Mouse (Mus musculus): ENCODE measurements around the gene Gys1.

Gys1 gene

GRCm38 (mm10) chr7:45414740-45415224 is 19.9 kb upstream of the Gys1 start:
- DNase-seq (ENCODE audit: low read depth, low spot score) = no peak

GRCm38 (mm10) chr7:45415636-45416035 is 19.0 kb upstream of the Gys1 start:
- DNase-seq (ENCODE audit: low read depth, low spot score) = no peak

- DNase-seq (ENCODE audit: low read depth, low spot score) = no peak
These were observed 16.6 kb upstream of the Gys1 start for GRCm38 (mm10) chr7:45417962-45418492.

- DNase-seq (ENCODE audit: low read depth, low spot score) = no peak
These were observed 14.6 kb upstream of the Gys1 start for GRCm38 (mm10) chr7:45419859-45420614.

GRCm38 (mm10) chr7:45420615-45420919 is 14.1 kb upstream of the Gys1 start, which contains the start of gene Lhb:
Gene Lhb, plus strand, starts transcription at chr7:45420820.
- no peak for DNase-seq (ENCODE audit: low read depth, low spot score)

GRCm38 (mm10) chr7:45421194-45421593 is 13.4 kb upstream of the Gys1 start:
- DNase-seq (ENCODE audit: low read depth, low spot score) = no peak

GRCm38 (mm10) chr7:45426556-45426955 is 8.1 kb upstream of the Gys1 start:
- no peak for DNase-seq (ENCODE audit: low read depth, low spot score)

- DNase-seq (ENCODE audit: low read depth, low spot score) = no peak
These were observed 825 bp upstream of the Gys1 start for GRCm38 (mm10) chr7:45433835-45434202.

- no peak for DNase-seq (ENCODE audit: low read depth, low spot score)
These were observed 394 bp downstream of the Gys1 start for GRCm38 (mm10) chr7:45435038-45435437.

- no peak for DNase-seq (ENCODE audit: low read depth, low spot score)
These were observed 1.8 kb downstream of the Gys1 start for GRCm38 (mm10) chr7:45436444-45436843.

- DNase-seq (ENCODE audit: low read depth, low spot score) = no peak
These were observed 2.4 kb downstream of the Gys1 start for GRCm38 (mm10) chr7:45437046-45437445.

GRCm38 (mm10) chr7:45437521-45438276 is 3.1 kb downstream of the Gys1 start, which contains the start of gene Ruvbl2:
Gene Ruvbl2, minus strand, starts transcription at chr7:45438096.
- DNase-seq (ENCODE audit: low read depth, low spot score) = no peak

- DNase-seq (ENCODE audit: low read depth, low spot score) = no peak
These were observed 9.1 kb downstream of the Gys1 start for GRCm38 (mm10) chr7:45443526-45444420.

GRCm38 (mm10) chr7:45446589-45446988 is 11.9 kb downstream of the Gys1 start:
- no peak for DNase-seq (ENCODE audit: low read depth, low spot score)

GRCm38 (mm10) chr7:45447325-45447990 is 12.8 kb downstream of the Gys1 start:
- DNase-seq (ENCODE audit: low read depth, low spot score) = no peak

- DNase-seq (ENCODE audit: low read depth, low spot score) = no peak
These were observed 15.3 kb downstream of the Gys1 start for GRCm38 (mm10) chr7:45449974-45450373.

- no peak for DNase-seq (ENCODE audit: low read depth, low spot score)
These were observed 16.8 kb downstream of the Gys1 start for GRCm38 (mm10) chr7:45451344-45451982.

- no peak for DNase-seq (ENCODE audit: low read depth, low spot score)
These were observed 20.3 kb downstream of the Gys1 start for GRCm38 (mm10) chr7:45454971-45455370.

GRCm38 (mm10) chr7:45455932-45456696 is 21.5 kb downstream of the Gys1 start:
- DNase-seq (ENCODE audit: low read depth, low spot score) = no peak

GRCm38 (mm10) chr7:45456721-45457203 is 22.1 kb downstream of the Gys1 start:
- no peak for DNase-seq (ENCODE audit: low read depth, low spot score)

All from brain, embryonic 18.5 days (tissue).